Mouse (Mus musculus): ENCODE data around the gene Gm11214. TPM values are rescaled to one million over a fixed set of nuclear protein-coding genes. Genes with fewer than 3 reads are reported as not detected.
A peak's percentile ranks its signal among the peaks of the same experiment; 100 is the strongest.

Gm11214 gene
- total RNA-seq (2017): not detected in 2 replicates

GRCm38 (mm10) chr4:63663279-63663678, at the start of gene Gm11214:
Gene Gm11214 (minus strand): TSS chr4:63663379.
- no peak for ATAC-seq (replicated peaks; ENCODE audit: low read depth, poor library complexity, severe bottlenecking)

- peak; percentile 94 for ATAC-seq (replicated peaks; ENCODE audit: low read depth, poor library complexity, severe bottlenecking)
These were observed 48.7 kb upstream of the Gm11214 start for GRCm38 (mm10) chr4:63711886-63712285.

GRCm38 (mm10) chr4:63710431-63711220, 47.4 kb upstream of the Gm11214 start:
- ATAC-seq (replicated peaks; ENCODE audit: low read depth, poor library complexity, severe bottlenecking): peak; percentile 37; the same call in 1 of the 2 replicates

- ATAC-seq (replicated peaks; ENCODE audit: low read depth, poor library complexity, severe bottlenecking): no peak
These were observed 43.2 kb upstream of the Gm11214 start for GRCm38 (mm10) chr4:63706279-63706971.

GRCm38 (mm10) chr4:63704232-63704631, 41.1 kb upstream of the Gm11214 start:
- 0 out of 2 replicates have a peak, but pooled peaks have one; percentile 29 for ATAC-seq (replicated peaks; ENCODE audit: low read depth, poor library complexity, severe bottlenecking)

GRCm38 (mm10) chr4:63703686-63704085, 40.5 kb upstream of the Gm11214 start:
- no peak for ATAC-seq (replicated peaks; ENCODE audit: low read depth, poor library complexity, severe bottlenecking)

GRCm38 (mm10) chr4:63702006-63702704, 39.0 kb upstream of the Gm11214 start:
- no peak for ATAC-seq (replicated peaks; ENCODE audit: low read depth, poor library complexity, severe bottlenecking)

- no peak for ATAC-seq (replicated peaks; ENCODE audit: low read depth, poor library complexity, severe bottlenecking)
These were observed 36.6 kb upstream of the Gm11214 start for GRCm38 (mm10) chr4:63699749-63700148.

GRCm38 (mm10) chr4:63696921-63697320, 33.7 kb upstream of the Gm11214 start:
- ATAC-seq (replicated peaks; ENCODE audit: low read depth, poor library complexity, severe bottlenecking): no peak

- ATAC-seq (replicated peaks; ENCODE audit: low read depth, poor library complexity, severe bottlenecking): no peak
These were observed 29.2 kb upstream of the Gm11214 start for GRCm38 (mm10) chr4:63692351-63692750.

- ATAC-seq (replicated peaks; ENCODE audit: low read depth, poor library complexity, severe bottlenecking): no peak
These were observed 24.2 kb upstream of the Gm11214 start for GRCm38 (mm10) chr4:63687429-63687828.

- ATAC-seq (replicated peaks; ENCODE audit: low read depth, poor library complexity, severe bottlenecking): peak; percentile 84
These were observed 23.0 kb upstream of the Gm11214 start for GRCm38 (mm10) chr4:63686157-63686556.

GRCm38 (mm10) chr4:63685253-63685525, 22.0 kb upstream of the Gm11214 start:
- no peak for ATAC-seq (replicated peaks; ENCODE audit: low read depth, poor library complexity, severe bottlenecking)

- no peak for ATAC-seq (replicated peaks; ENCODE audit: low read depth, poor library complexity, severe bottlenecking)
These were observed 21.5 kb upstream of the Gm11214 start for GRCm38 (mm10) chr4:63684412-63685252.

- no peak for ATAC-seq (replicated peaks; ENCODE audit: low read depth, poor library complexity, severe bottlenecking)
These were observed 20.5 kb upstream of the Gm11214 start for GRCm38 (mm10) chr4:63683716-63684115.

GRCm38 (mm10) chr4:63683056-63683455, 19.9 kb upstream of the Gm11214 start:
- ATAC-seq (replicated peaks; ENCODE audit: low read depth, poor library complexity, severe bottlenecking): peak; percentile 31; the same call in 1 of the 2 replicates

GRCm38 (mm10) chr4:63682441-63682840, 19.3 kb upstream of the Gm11214 start:
- no peak for ATAC-seq (replicated peaks; ENCODE audit: low read depth, poor library complexity, severe bottlenecking)

GRCm38 (mm10) chr4:63681557-63681956, 18.4 kb upstream of the Gm11214 start:
- no peak for ATAC-seq (replicated peaks; ENCODE audit: low read depth, poor library complexity, severe bottlenecking)

GRCm38 (mm10) chr4:63675128-63675527, 11.9 kb upstream of the Gm11214 start:
- ATAC-seq (replicated peaks; ENCODE audit: low read depth, poor library complexity, severe bottlenecking): peak; percentile 82

- ATAC-seq (replicated peaks; ENCODE audit: low read depth, poor library complexity, severe bottlenecking): peak; percentile 94
These were observed 5.1 kb upstream of the Gm11214 start for GRCm38 (mm10) chr4:63668255-63668654.
